Mouse (Mus musculus) forebrain, embryonic 11.5 days (tissue): ENCODE data around the gene C1qbp. TPM values are rescaled to one million over a fixed set of nuclear protein-coding genes. Genes with fewer than 3 reads are reported as not detected.
A peak's percentile ranks its signal among the peaks of the same experiment; 100 is the strongest.

Source experiments
- ATAC-seq: fragments of 200-750 bp; cut with Nextera tagmentation; replicated peaks from 2 replicates; pipeline ENCODE4 v1.8.0; 2017; ENCODE audit warnings: moderate TSS enrichment; ENCODE audit not compliant: low FRiP score
- DNase-seq: peaks from one replicate; pipeline ENCODE4 v3.0.0-alpha.2; 2017; ENCODE audit warnings: low spot score
- H3K27ac ChIP-seq: fragments of 300-500 bp; sonication (generic); 2 replicates; pipeline ENCODE4 v1.5.1; 2014; ENCODE audit warnings: low read depth, low read length
- H3K27me3 ChIP-seq: fragments of 300-500 bp; sonication (generic); 2 replicates; pipeline ENCODE4 v1.6.1; 2014; ENCODE audit warnings: mild to moderate bottlenecking, low read length, mixed read lengths; ENCODE audit not compliant: control insufficient read depth, insufficient read depth
- H3K36me3 ChIP-seq: fragments of 300-500 bp; sonication (generic); 2 replicates; pipeline ENCODE4 v1.6.1; 2014; ENCODE audit warnings: mild to moderate bottlenecking, low read length, moderate library complexity, mixed read lengths; ENCODE audit not compliant: control insufficient read depth, insufficient read depth
- H3K4me1 ChIP-seq: fragments of 300-500 bp; sonication (generic); replicated peaks from 2 replicates; pipeline ENCODE4 v1.6.1; 2014; ENCODE audit warnings: low read length, mixed read lengths; ENCODE audit not compliant: control insufficient read depth, insufficient read depth
- H3K4me2 ChIP-seq: fragments of 300-500 bp; sonication (generic); 2 replicates; pipeline ENCODE4 v1.6.1; 2014; ENCODE audit warnings: low read depth, mild to moderate bottlenecking, low read length, moderate library complexity, mixed read lengths; ENCODE audit not compliant: severe bottlenecking
- H3K4me3 ChIP-seq: fragments of 300-500 bp; sonication (generic); 2 replicates; pipeline ENCODE4 v1.5.1; 2014; ENCODE audit warnings: low read depth, low read length
- H3K9ac ChIP-seq: fragments of 300-500 bp; sonication (generic); 2 replicates; pipeline ENCODE4 v1.6.1; 2014; ENCODE audit warnings: low read length
- H3K9me3 ChIP-seq: fragments of 300-500 bp; sonication (generic); 2 replicates; pipeline ENCODE4 v1.6.1; 2016; ENCODE audit warnings: low read length, mixed read lengths; ENCODE audit not compliant: control insufficient read depth
- WGBS: fragments of 180-500 bp; shearing (Covaris S2); extraction: QIAGEN DNeasy Blood & Tissue Kit; methylation state at CpG from one replicate; pipeline ENCODE4 v1.1.7; 2014; 5-methylcytosine and 5-hydroxymethylcytosine counted together
- polyA plus RNA-seq: library from polyadenylated mRNA; unstranded; fragments of >200 nt; fragmentation: Nextera tagmentation; extraction: Ambion mirVana; gene quantifications from 2 replicates; pipeline ENCODE4 v1.2.1, GENCODE M21; 2014

Gene C1qbp
- polyA plus RNA-seq, 1 experiment from 2014 or later: 278 TPM

DNA sequence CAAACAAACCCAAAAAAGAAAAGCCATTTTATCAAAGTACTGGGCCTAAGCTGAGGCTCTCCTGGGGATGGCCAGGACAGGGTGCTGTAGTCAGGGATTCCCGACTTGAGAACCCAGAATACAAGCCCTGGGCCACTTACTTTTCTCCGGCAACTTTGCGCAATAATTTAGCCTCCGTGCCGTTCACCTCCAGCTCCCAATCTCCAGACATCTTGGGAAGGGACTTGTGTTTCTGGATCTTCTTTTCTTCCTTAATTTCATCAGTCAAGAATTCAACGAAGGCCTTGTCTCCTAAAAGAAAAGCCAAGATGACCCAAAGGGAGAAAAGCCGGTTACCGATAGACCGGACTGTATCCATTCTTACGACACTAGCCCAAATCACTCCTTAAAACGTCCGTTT lies 796 bp downstream of the C1qbp start:
- H3K9ac ChIP-seq: peak overlapping the region; percentile 92
- peak overlapping the region; percentile 79 for H3K4me2 ChIP-seq
- peaks cover 3% of the 10 kb centered on the region; the same call in 1 of the 2 replicates for H3K4me1 ChIP-seq
- peak overlapping the region; percentile 98 for H3K4me3 ChIP-seq
- ATAC-seq: no peak
- H3K27ac ChIP-seq: no peak overlapping the region
- WGBS: 11% methylated on average over 12 of the region's 12 CpGs
- DNase-seq: no peak
- peaks cover 18% of the 10 kb centered on the region; the same call in 1 of the 2 replicates for H3K36me3 ChIP-seq
- H3K9me3 ChIP-seq: no peaks in the 10 kb centered on the region
- H3K27me3 ChIP-seq: no peaks in the 10 kb centered on the region

GRCm38 (mm10) chr11:70980751-70981510 lies 1.9 kb downstream of the C1qbp start:
- H3K27me3 ChIP-seq: no peaks in the 10 kb centered on the region
- no peak overlapping the region for H3K9ac ChIP-seq
- peaks cover 17% of the 10 kb centered on the region; the same call in 1 of the 2 replicates for H3K36me3 ChIP-seq
- no peak overlapping the region for H3K27ac ChIP-seq
- no peak overlapping the region for H3K4me2 ChIP-seq
- H3K4me3 ChIP-seq: no peak overlapping the region
- ATAC-seq: no peak
- 92% methylated on average over 14 of the region's 14 CpGs for WGBS
- DNase-seq: no peak
- no peaks in the 10 kb centered on the region for H3K9me3 ChIP-seq
- H3K4me1 ChIP-seq: peaks cover 3% of the 10 kb centered on the region; the same call in 1 of the 2 replicates

GRCm38 (mm10) chr11:70980232-70980631 lies 2.6 kb downstream of the C1qbp start:
- WGBS: 92% methylated on average over 6 of the region's 6 CpGs
- no peak for ATAC-seq
- no peak overlapping the region for H3K4me3 ChIP-seq

GRCm38 (mm10) chr11:70977293-70977692 lies 5.5 kb downstream of the C1qbp start:
- H3K36me3 ChIP-seq: peaks cover 17% of the 10 kb centered on the region; the same call in 1 of the 2 replicates

More at GRCm38 (mm10) chr11:70980232-70980631, 2.6 kb downstream of the C1qbp start:
- no peaks in the 10 kb centered on the region for H3K27me3 ChIP-seq
- no peak overlapping the region for H3K9ac ChIP-seq
- peaks cover 3% of the 10 kb centered on the region; the same call in 1 of the 2 replicates for H3K4me1 ChIP-seq
- H3K4me2 ChIP-seq: no peak overlapping the region
- H3K36me3 ChIP-seq: peaks cover 17% of the 10 kb centered on the region; the same call in 1 of the 2 replicates
- no peak for DNase-seq
- no peaks in the 10 kb centered on the region for H3K9me3 ChIP-seq
- H3K27ac ChIP-seq: no peak overlapping the region

DNA sequence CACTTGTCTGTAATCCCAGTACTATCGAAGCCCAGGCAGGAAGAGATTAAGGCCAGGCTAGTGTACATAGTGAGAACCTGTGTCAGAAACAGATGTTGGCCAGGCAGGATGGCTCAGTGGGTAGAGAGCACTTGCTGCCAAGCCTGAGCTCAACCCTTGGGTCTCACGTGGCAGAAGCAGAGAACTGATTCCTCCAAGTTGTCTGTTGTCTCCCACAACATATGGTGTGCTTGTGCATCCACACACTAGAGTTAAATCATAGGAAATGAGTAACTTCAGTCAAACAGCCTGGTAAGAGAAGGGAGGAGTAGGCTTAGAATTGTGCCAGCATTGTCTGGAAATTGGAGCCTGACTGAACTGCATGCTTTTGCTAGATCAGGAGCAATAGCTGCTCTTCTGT lies 7.6 kb downstream of the C1qbp start:
- no peak for ATAC-seq
- 75% methylated on average over 2 of the region's 2 CpGs for WGBS
- peaks cover 17% of the 10 kb centered on the region; the same call in 1 of the 2 replicates for H3K36me3 ChIP-seq

More at GRCm38 (mm10) chr11:70977293-70977692, 5.5 kb downstream of the C1qbp start:
- Histone ChIP-seq H3K4me1 (peaks cover 3% of the 10 kb centered on the region; the same call in 1 of the 2 replicates), H3K27ac (no peak overlapping the region), H3K9ac (no peak overlapping the region), H3K4me2 (no peak overlapping the region), H3K27me3 (no peaks in the 10 kb centered on the region), H3K4me3 (no peak overlapping the region), H3K9me3 (no peaks in the 10 kb centered on the region)
- no peak for ATAC-seq
- no peak for DNase-seq
- WGBS: 88% methylated on average over 6 of the region's 6 CpGs

GRCm38 (mm10) chr11:70973947-70974346 lies 8.9 kb downstream of the C1qbp start:
- Histone ChIP-seq H3K9ac (no peak overlapping the region), H3K4me2 (no peak overlapping the region), H3K4me3 (no peak overlapping the region), H3K27ac (no peak overlapping the region), H3K9me3 (no peaks in the 10 kb centered on the region; the same call in 1 of the 2 replicates), H3K36me3 (peaks cover 17% of the 10 kb centered on the region; the same call in 1 of the 2 replicates), H3K4me1 (no peaks in the 10 kb centered on the region), H3K27me3 (no peaks in the 10 kb centered on the region)
- no peak for DNase-seq
- 88% methylated on average over 4 of the region's 4 CpGs for WGBS
- no peak for ATAC-seq

More for the DNA sequence above, 7.6 kb downstream of the C1qbp start:
- no peak for DNase-seq
- Histone ChIP-seq H3K4me3 (no peak overlapping the region), H3K4me2 (no peak overlapping the region), H3K4me1 (no peaks in the 10 kb centered on the region), H3K9ac (no peak overlapping the region), H3K27me3 (no peaks in the 10 kb centered on the region), H3K27ac (no peak overlapping the region), H3K9me3 (no peaks in the 10 kb centered on the region; the same call in 1 of the 2 replicates)

- no peak overlapping the region for H3K4me2 ChIP-seq
- no peak for DNase-seq
- no peak overlapping the region for H3K27ac ChIP-seq
- no peak overlapping the region for H3K9ac ChIP-seq
- H3K4me1 ChIP-seq: no peaks in the 10 kb centered on the region; the same call in 1 of the 2 replicates
- H3K27me3 ChIP-seq: no peaks in the 10 kb centered on the region
- ATAC-seq: no peak
- WGBS: 50% methylated on average over 1 of the region's 1 CpGs
- H3K4me3 ChIP-seq: no peak overlapping the region
- H3K9me3 ChIP-seq: no peaks in the 10 kb centered on the region; the same call in 1 of the 2 replicates
- H3K36me3 ChIP-seq: peaks cover 10% of the 10 kb centered on the region; the same call in 1 of the 2 replicates
Measured at GRCm38 (mm10) chr11:70972586-70972985, 10.2 kb downstream of the C1qbp start.

GRCm38 (mm10) chr11:70970560-70971540 lies 12.0 kb downstream of the C1qbp start:
- no peaks in the 10 kb centered on the region; the same call in 1 of the 2 replicates for H3K36me3 ChIP-seq
- no peak for DNase-seq
- no peaks in the 10 kb centered on the region for H3K27me3 ChIP-seq

More at GRCm38 (mm10) chr11:70970560-70971540, 12.0 kb downstream of the C1qbp start:
- Histone ChIP-seq H3K9ac (peak overlapping the region; percentile 65), H3K4me1 (no peaks in the 10 kb centered on the region; the same call in 1 of the 2 replicates), H3K27ac (0 out of 2 replicates have a peak overlapping the region, but pooled peaks have one; percentile 18), H3K9me3 (no peaks in the 10 kb centered on the region; the same call in 1 of the 2 replicates), H3K4me3 (peak overlapping the region; percentile 94), H3K4me2 (peak overlapping the region; percentile 80)
- ATAC-seq: no peak; the same call in 1 of the 2 replicates
- 19% methylated on average over 24 of the region's 24 CpGs for WGBS
